Mouse (Mus musculus): Measurements from ENCODE around the gene Gpr156. TPM values are rescaled to one million over a fixed set of nuclear protein-coding genes. Genes with fewer than 3 reads are reported as not detected.
A peak's percentile ranks its signal among the peaks of the same experiment; 100 is the strongest.

The Gpr156 gene
- polyA plus RNA-seq, 1 experiment from 2014 or later: 1.1 TPM

- H3K4me3 ChIP-seq: no peak overlapping the region
- ATAC-seq (ENCODE audit: insufficient number of reproducible peaks, low FRiP score): no peak
- H3K36me3 ChIP-seq: no peaks in the 10 kb centered on the region
- no peak overlapping the region for H3K9ac ChIP-seq
- H3K9me3 ChIP-seq (replicated peaks): no peaks in the 10 kb centered on the region
- no peak overlapping the region for H3K27ac ChIP-seq (ENCODE audit: poor library complexity, severe bottlenecking)
- H3K4me2 ChIP-seq: no peak overlapping the region
- H3K4me1 ChIP-seq (replicated peaks): peaks cover 16% of the 10 kb centered on the region
- H3K27me3 ChIP-seq (replicated peaks): no peaks in the 10 kb centered on the region; the same call in 1 of the 2 replicates
- WGBS: 88% methylated on average over 17 of the region's 17 CpGs
These were observed 88.3 kb downstream of the Gpr156 start for GRCm38 (mm10) chr16:38004486-38005020.

GRCm38 (mm10) chr16:38005471-38005870 is 89.2 kb downstream of the Gpr156 start:
- H3K27me3 ChIP-seq (replicated peaks): no peaks in the 10 kb centered on the region; the same call in 1 of the 2 replicates
- H3K4me3 ChIP-seq: no peak overlapping the region
- no peak overlapping the region for H3K9ac ChIP-seq
- 62% methylated on average over 10 of the region's 10 CpGs for WGBS
- H3K4me1 ChIP-seq (replicated peaks): peaks cover 23% of the 10 kb centered on the region
- H3K9me3 ChIP-seq (replicated peaks): no peaks in the 10 kb centered on the region
- no peaks in the 10 kb centered on the region for H3K36me3 ChIP-seq
- no peak overlapping the region for H3K4me2 ChIP-seq
- no peak for ATAC-seq (ENCODE audit: insufficient number of reproducible peaks, low FRiP score)
- H3K27ac ChIP-seq (ENCODE audit: poor library complexity, severe bottlenecking): no peak overlapping the region

GRCm38 (mm10) chr16:38008371-38008770 is 92.1 kb downstream of the Gpr156 start:
- H3K4me2 ChIP-seq: no peak overlapping the region
- no peaks in the 10 kb centered on the region for H3K36me3 ChIP-seq
- H3K27ac ChIP-seq (ENCODE audit: poor library complexity, severe bottlenecking): no peak overlapping the region
- H3K4me1 ChIP-seq (replicated peaks): peaks cover 18% of the 10 kb centered on the region
- no peaks in the 10 kb centered on the region; the same call in 1 of the 2 replicates for H3K27me3 ChIP-seq (replicated peaks)
- no peak overlapping the region for H3K4me3 ChIP-seq
- ATAC-seq (ENCODE audit: insufficient number of reproducible peaks, low FRiP score): no peak
- 90% methylated on average over 5 of the region's 5 CpGs for WGBS
- no peak overlapping the region for H3K9ac ChIP-seq
- H3K9me3 ChIP-seq (replicated peaks): no peaks in the 10 kb centered on the region

GRCm38 (mm10) chr16:38009041-38009825 is 92.9 kb downstream of the Gpr156 start:
- 68% methylated on average over 14 of the region's 14 CpGs for WGBS
- no peaks in the 10 kb centered on the region for H3K36me3 ChIP-seq
- no peak overlapping the region for H3K27ac ChIP-seq (ENCODE audit: poor library complexity, severe bottlenecking)
- H3K27me3 ChIP-seq (replicated peaks): no peaks in the 10 kb centered on the region; the same call in 1 of the 2 replicates
- H3K4me1 ChIP-seq (replicated peaks): peaks cover 18% of the 10 kb centered on the region
- H3K9ac ChIP-seq: no peak overlapping the region
- no peak overlapping the region for H3K4me3 ChIP-seq
- ATAC-seq (ENCODE audit: insufficient number of reproducible peaks, low FRiP score): no peak
- no peaks in the 10 kb centered on the region for H3K9me3 ChIP-seq (replicated peaks)
- 0 out of 2 replicates have a peak overlapping the region, but pooled peaks have one; percentile 17 for H3K4me2 ChIP-seq

- Histone ChIP-seq H3K4me3 (no peak overlapping the region), H3K4me1 (replicated peaks) (peaks cover 11% of the 10 kb centered on the region), H3K36me3 (no peaks in the 10 kb centered on the region), H3K4me2 (no peak overlapping the region), H3K9me3 (replicated peaks) (no peaks in the 10 kb centered on the region), H3K9ac (no peak overlapping the region), H3K27ac (ENCODE audit: poor library complexity, severe bottlenecking) (no peak overlapping the region), H3K27me3 (replicated peaks) (no peaks in the 10 kb centered on the region; the same call in 1 of the 2 replicates)
- no peak for ATAC-seq (ENCODE audit: insufficient number of reproducible peaks, low FRiP score)
- WGBS: 81% methylated on average over 13 of the region's 13 CpGs
These were observed 95.2 kb downstream of the Gpr156 start for GRCm38 (mm10) chr16:38011486-38011885.

GRCm38 (mm10) chr16:38012382-38012781 is 96.1 kb downstream of the Gpr156 start:
- no peak overlapping the region for H3K4me3 ChIP-seq
- ATAC-seq (ENCODE audit: insufficient number of reproducible peaks, low FRiP score): no peak

GRCm38 (mm10) chr16:38012891-38013290 is 96.6 kb downstream of the Gpr156 start:
- Histone ChIP-seq H3K4me3 (no peak overlapping the region), H3K9me3 (replicated peaks) (no peaks in the 10 kb centered on the region), H3K27me3 (replicated peaks) (no peaks in the 10 kb centered on the region), H3K4me1 (replicated peaks) (peaks cover 11% of the 10 kb centered on the region), H3K36me3 (no peaks in the 10 kb centered on the region), H3K27ac (ENCODE audit: poor library complexity, severe bottlenecking) (no peak overlapping the region), H3K4me2 (no peak overlapping the region), H3K9ac (no peak overlapping the region)
- 49% methylated on average over 4 of the region's 4 CpGs for WGBS
- no peak for ATAC-seq (ENCODE audit: insufficient number of reproducible peaks, low FRiP score)

More at GRCm38 (mm10) chr16:38012382-38012781, 96.1 kb downstream of the Gpr156 start:
- H3K36me3 ChIP-seq: no peaks in the 10 kb centered on the region
- WGBS: 62% methylated on average over 5 of the region's 5 CpGs
- no peak overlapping the region for H3K9ac ChIP-seq
- H3K4me2 ChIP-seq: no peak overlapping the region
- H3K27me3 ChIP-seq (replicated peaks): no peaks in the 10 kb centered on the region; the same call in 1 of the 2 replicates
- no peaks in the 10 kb centered on the region for H3K9me3 ChIP-seq (replicated peaks)
- H3K27ac ChIP-seq (ENCODE audit: poor library complexity, severe bottlenecking): no peak overlapping the region
- peaks cover 11% of the 10 kb centered on the region for H3K4me1 ChIP-seq (replicated peaks)

GRCm38 (mm10) chr16:38014951-38015350 is 98.7 kb downstream of the Gpr156 start:
- H3K27me3 ChIP-seq (replicated peaks): no peaks in the 10 kb centered on the region
- no peak overlapping the region for H3K9ac ChIP-seq
- no peak overlapping the region for H3K27ac ChIP-seq (ENCODE audit: poor library complexity, severe bottlenecking)
- no peak overlapping the region for H3K4me2 ChIP-seq
- 79% methylated on average over 4 of the region's 4 CpGs for WGBS
- peaks cover 2% of the 10 kb centered on the region; the same call in 1 of the 2 replicates for H3K4me1 ChIP-seq (replicated peaks)
- ATAC-seq (ENCODE audit: insufficient number of reproducible peaks, low FRiP score): no peak
- no peak overlapping the region for H3K4me3 ChIP-seq
- no peaks in the 10 kb centered on the region for H3K36me3 ChIP-seq
- no peaks in the 10 kb centered on the region for H3K9me3 ChIP-seq (replicated peaks)

- Histone ChIP-seq H3K4me1 (replicated peaks) (no peaks in the 10 kb centered on the region), H3K27ac (ENCODE audit: poor library complexity, severe bottlenecking) (no peak overlapping the region), H3K27me3 (replicated peaks) (no peaks in the 10 kb centered on the region), H3K36me3 (no peaks in the 10 kb centered on the region), H3K9ac (no peak overlapping the region), H3K9me3 (replicated peaks) (no peaks in the 10 kb centered on the region), H3K4me2 (no peak overlapping the region), H3K4me3 (no peak overlapping the region)
- ATAC-seq (ENCODE audit: insufficient number of reproducible peaks, low FRiP score): no peak
- 81% methylated on average over 8 of the region's 8 CpGs for WGBS
These were observed 100.7 kb downstream of the Gpr156 start for GRCm38 (mm10) chr16:38016928-38017524.

GRCm38 (mm10) chr16:38017958-38018376 is 101.7 kb downstream of the Gpr156 start:
- Histone ChIP-seq H3K9ac (no peak overlapping the region), H3K4me1 (replicated peaks) (no peaks in the 10 kb centered on the region), H3K4me2 (no peak overlapping the region), H3K27me3 (replicated peaks) (no peaks in the 10 kb centered on the region), H3K4me3 (no peak overlapping the region), H3K9me3 (replicated peaks) (no peaks in the 10 kb centered on the region), H3K36me3 (no peaks in the 10 kb centered on the region), H3K27ac (ENCODE audit: poor library complexity, severe bottlenecking) (no peak overlapping the region)
- 37% methylated on average over 4 of the region's 4 CpGs for WGBS
- ATAC-seq (ENCODE audit: insufficient number of reproducible peaks, low FRiP score): no peak

- H3K4me1 ChIP-seq (replicated peaks): no peaks in the 10 kb centered on the region
- ATAC-seq (ENCODE audit: insufficient number of reproducible peaks, low FRiP score): no peak
- no peaks in the 10 kb centered on the region for H3K27me3 ChIP-seq (replicated peaks)
- no peak overlapping the region for H3K4me3 ChIP-seq
- no peaks in the 10 kb centered on the region for H3K36me3 ChIP-seq
- H3K27ac ChIP-seq (ENCODE audit: poor library complexity, severe bottlenecking): no peak overlapping the region
- WGBS: 79% methylated on average over 9 of the region's 9 CpGs
- no peaks in the 10 kb centered on the region for H3K9me3 ChIP-seq (replicated peaks)
- H3K4me2 ChIP-seq: no peak overlapping the region
- no peak overlapping the region for H3K9ac ChIP-seq
These were observed 116.3 kb downstream of the Gpr156 start for GRCm38 (mm10) chr16:38032644-38033043.
